Mouse (Mus musculus): ENCODE data around the gene Prkab2. TPM values are rescaled to one million over a fixed set of nuclear protein-coding genes. Genes with fewer than 3 reads are reported as not detected.

Prkab2 gene
- total RNA-seq (2021) = 10 to 100 TPM; 31.2 to 33.0 TPM

- peak; percentile 100 for DNase-seq
- intact Hi-C loops (cut with DNase I) = loop anchor here (5.0 kb wide), 1 partner anchor 51 kb away; no protein-coding TSS in a partner anchor
Observed at GRCm38 (mm10) chr3:97657655-97658411, at the start of gene Prkab2. Gene Prkab2 (plus strand): TSS chr3:97658193.

DNA sequence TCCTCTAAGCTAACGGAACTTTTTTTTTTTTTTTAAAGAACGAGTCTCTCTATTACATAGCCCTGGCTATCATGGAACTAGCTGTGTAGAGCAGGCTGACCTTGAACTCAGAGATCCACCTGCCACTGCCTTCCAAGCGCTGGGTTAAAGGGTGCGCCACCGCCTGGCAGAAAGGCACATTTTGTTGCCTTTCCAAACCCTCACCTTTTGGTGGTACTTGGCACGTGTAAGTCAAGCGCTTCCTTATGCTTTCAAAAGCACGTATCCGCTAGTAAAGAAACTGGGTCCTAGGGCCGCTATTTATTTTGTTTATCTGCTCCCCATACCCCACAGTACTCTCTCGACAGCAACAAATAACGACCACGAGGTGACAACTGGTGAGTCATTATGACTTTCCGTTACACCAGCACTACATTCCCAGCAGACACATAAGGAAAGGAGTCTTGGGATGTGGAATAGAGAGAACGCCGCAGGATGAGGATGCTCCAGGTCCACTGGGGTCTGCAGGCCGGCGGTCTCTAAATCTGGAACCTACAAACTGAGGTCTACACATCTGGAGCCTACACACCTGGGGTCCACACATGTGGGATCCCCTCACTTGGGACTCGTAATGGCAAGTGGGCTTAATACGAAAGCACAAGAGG lies 48.7 kb upstream of the Prkab2 start:
- peak; percentile 19 for DNase-seq
- intact Hi-C loops (cut with DNase I) = loop anchor here (5.0 kb wide), 1 partner anchor 48 kb away; the partner anchor contains the start of gene Prkab2

GRCm38 (mm10) chr3:97609845-97610410 lies 48.1 kb upstream of the Prkab2 start, which contains the start of gene Chd1l:
Gene Chd1l (minus strand): TSS chr3:97610203.
- DNase-seq = peak; percentile 91
- intact Hi-C loops (cut with DNase I) = loop anchor here (5.0 kb wide), 1 partner anchor 47 kb away; the partner anchor contains the start of gene Prkab2

GRCm38 (mm10) chr3:97611021-97611420 lies 47.0 kb upstream of the Prkab2 start:
- intact Hi-C loops (cut with DNase I) = no loop called here

DNA sequence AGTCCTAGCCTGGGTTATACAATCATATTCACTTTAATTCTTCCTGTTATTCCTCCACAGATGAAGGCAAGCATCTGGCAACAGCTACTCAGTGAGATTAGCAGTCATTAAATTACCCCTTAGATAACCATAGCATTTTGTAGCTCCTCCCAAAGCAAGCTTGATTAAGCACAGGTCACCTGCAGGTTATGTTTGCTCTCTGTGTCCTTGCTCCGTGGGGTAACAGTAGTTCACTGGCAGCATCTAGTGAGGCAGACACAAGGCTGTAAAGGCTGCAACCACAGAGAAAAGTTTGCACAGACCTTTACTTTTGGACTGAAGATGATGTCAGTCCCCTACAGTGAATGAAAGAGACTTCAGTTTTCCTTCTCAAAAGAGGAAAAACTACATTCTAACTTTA lies 42.8 kb upstream of the Prkab2 start:
- intact Hi-C loops (cut with DNase I) = no loop called here

More at GRCm38 (mm10) chr3:97611021-97611420, 47.0 kb upstream of the Prkab2 start:
- no peak for DNase-seq

DNA sequence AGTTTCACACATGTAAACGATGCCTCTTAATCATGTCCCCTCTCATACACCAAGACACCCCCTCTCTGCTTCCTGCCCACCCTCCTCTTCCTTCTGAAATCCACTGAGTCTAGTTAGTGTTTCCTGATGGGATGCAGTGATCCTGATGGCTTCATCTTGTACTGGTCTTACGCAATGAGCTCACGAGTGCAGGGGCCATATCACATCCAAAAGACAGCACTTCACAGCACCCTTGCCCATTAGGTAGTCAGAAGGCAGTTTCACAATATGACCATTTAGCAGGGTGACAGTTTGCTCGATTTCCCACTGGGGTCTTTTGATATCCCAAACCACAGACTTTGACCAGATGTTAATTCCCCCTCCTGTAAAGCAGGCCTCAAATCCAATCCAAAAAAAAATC lies 42.1 kb upstream of the Prkab2 start:
- intact Hi-C loops (cut with DNase I) = no loop called here
- DNase-seq = no peak

More for the DNA sequence above, 42.8 kb upstream of the Prkab2 start:
- no peak for DNase-seq

GRCm38 (mm10) chr3:97617091-97617825 lies 40.7 kb upstream of the Prkab2 start:
- no peak for DNase-seq
- intact Hi-C loops (cut with DNase I) = no loop called here

DNA sequence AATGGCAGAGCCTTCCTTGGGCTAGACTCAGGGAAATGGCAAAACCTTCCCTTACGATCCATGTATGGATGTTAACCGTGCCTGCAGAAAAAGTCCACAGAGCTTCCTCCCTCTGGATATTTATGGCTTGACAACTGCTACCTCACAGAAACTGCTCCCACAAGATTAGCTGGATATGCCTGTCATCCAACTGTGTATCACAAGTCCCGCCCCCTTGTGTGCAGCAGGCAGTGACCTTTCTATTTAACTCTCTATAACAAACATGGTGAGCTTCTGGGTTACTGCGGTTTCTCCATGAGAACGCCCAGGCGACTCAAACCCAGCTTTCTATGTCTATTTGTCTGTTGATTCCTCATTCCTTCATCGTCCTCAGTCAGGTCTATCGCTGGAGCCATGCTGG lies 40.1 kb upstream of the Prkab2 start:
- intact Hi-C loops (cut with DNase I) = no loop called here
- no peak for DNase-seq

DNA sequence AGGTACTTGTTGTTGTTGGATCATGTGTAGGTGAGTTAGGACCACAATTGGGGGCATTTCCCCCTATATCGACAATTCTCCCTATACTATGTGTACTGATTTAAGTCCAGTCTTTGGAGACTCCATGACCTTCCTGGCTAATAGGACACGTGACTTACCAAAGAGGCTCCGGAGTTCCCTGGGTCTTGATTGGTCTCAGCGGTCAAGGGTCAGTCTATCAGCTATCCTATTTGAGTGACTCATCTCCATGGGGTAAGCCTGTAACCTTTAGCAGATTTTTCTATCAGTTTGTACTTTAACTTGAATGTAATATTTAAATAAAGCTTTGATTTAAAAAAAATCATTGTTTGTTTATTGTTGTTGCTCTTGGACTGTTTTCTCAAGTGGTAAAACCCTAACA lies 37.3 kb upstream of the Prkab2 start:
- DNase-seq = no peak
- intact Hi-C loops (cut with DNase I) = no loop called here

DNA sequence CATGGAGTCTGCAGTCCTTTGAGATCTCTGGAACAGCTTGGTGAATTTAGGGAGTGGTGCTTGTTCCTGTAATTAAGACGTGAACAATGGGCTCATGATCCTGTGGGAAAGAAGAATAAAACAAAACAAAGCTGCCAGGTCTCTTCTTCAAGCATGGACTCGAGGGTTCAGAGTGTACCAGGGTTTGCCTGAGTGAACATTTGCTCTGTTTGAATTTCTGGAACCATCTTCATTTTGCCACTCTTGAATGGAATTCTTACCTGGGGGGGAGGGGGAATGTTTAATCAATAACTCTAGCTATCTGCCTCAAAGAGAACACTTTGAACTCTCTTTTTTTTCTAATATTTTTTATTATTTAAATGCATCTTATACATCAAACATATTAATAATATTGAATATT lies 33.4 kb upstream of the Prkab2 start:
- DNase-seq = no peak
- intact Hi-C loops (cut with DNase I) = no loop called here

- intact Hi-C loops (cut with DNase I) = no loop called here
Observed at GRCm38 (mm10) chr3:97627893-97628292, 30.1 kb upstream of the Prkab2 start.

DNA sequence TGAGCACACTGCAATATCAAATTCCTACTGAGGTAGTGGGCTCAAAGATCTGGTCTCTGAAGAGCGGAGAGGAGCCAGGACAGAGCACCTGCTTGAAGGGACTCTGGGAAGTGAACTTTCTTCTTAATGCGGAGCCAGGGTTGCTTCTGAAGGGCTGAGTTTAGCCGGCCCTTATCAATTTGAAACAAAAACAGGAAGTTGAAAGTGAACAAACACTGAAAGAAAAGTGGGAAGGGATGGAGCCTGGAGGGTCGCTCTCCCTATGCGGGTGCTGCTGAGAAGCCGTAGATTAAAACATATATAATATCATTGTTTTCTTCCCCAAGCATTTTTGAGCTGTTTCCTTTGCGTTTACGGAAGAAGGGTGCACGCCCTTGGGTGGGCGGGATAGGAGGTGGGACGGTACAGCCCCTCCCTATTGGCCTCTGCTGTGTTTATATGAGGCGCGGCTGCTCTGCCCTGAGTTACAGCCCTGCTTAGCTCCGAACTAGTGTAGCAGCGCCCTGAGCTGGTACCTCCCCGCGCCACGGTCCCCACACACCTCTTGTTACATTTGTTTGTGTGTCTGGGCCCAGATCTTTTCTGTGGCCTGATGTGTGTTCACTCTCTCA lies 29.5 kb upstream of the Prkab2 start, which contains the start of gene Fmo5:
Fmo5 (plus strand) TSS at position 414 of the 611 bp plus-strand sequence.
- intact Hi-C loops (cut with DNase I) = no loop called here
- DNase-seq = peak; percentile 10

More at GRCm38 (mm10) chr3:97627893-97628292, 30.1 kb upstream of the Prkab2 start:
- no peak for DNase-seq

- intact Hi-C loops (cut with DNase I) = no loop called here
- no peak for DNase-seq
Observed at GRCm38 (mm10) chr3:97629941-97630340, 28.1 kb upstream of the Prkab2 start.

- DNase-seq = no peak
- intact Hi-C loops (cut with DNase I) = no loop called here
Observed at GRCm38 (mm10) chr3:97630746-97631145, 27.2 kb upstream of the Prkab2 start.

- intact Hi-C loops (cut with DNase I) = no loop called here
Observed at GRCm38 (mm10) chr3:97631258-97631860, 26.6 kb upstream of the Prkab2 start.

DNA sequence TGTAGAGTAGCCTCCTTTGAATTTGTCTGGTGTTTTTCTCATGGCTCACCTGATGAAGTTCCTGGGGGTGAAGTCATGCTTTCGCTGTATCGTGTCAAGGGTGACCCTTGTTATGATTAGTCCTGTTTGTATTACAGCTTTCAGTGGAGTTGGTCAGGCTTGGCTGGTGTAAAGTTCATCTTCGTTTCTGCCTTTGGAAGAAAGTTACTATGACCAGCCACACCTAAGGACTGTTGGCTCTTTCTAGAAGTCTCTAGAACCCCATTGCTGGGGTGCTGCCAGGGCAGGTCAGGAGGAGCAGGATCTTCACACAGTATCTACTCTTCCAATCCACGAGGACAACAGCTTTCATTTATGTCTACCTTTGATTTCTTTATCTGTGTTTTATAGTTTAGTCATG lies 24.5 kb upstream of the Prkab2 start:
- DNase-seq = no peak
- intact Hi-C loops (cut with DNase I) = no loop called here

More at GRCm38 (mm10) chr3:97631258-97631860, 26.6 kb upstream of the Prkab2 start:
- no peak for DNase-seq

DNA sequence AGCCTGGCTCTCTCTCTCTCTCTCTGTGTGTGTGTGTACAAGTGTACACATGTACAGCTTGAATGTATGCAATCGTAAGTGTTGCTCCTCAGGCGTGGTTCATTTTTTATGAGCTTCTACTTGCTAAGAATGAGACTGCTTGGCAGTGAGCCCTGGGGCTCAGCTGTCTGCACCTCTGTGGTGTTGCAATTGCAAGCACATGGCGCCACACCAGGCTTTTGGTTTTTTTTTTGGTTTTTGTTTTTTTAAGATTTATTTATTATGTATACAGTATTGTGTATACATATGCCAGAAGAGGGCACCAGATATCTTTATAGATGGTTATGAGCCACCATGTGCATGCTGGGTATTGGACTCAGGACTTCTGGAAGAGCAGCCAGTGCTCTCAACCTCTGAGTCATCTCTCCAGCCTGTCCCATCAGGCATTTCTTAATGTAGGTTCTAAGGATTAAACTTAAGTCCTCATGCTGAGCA lies 23.7 kb upstream of the Prkab2 start:
- intact Hi-C loops (cut with DNase I) = no loop called here
- DNase-seq = peak; percentile 28

GRCm38 (mm10) chr3:97641396-97641795 lies 16.6 kb upstream of the Prkab2 start:
- intact Hi-C loops (cut with DNase I) = no loop called here

GRCm38 (mm10) chr3:97642001-97642400 lies 16.0 kb upstream of the Prkab2 start:
- intact Hi-C loops (cut with DNase I) = no loop called here
- DNase-seq = no peak

More at GRCm38 (mm10) chr3:97641396-97641795, 16.6 kb upstream of the Prkab2 start:
- DNase-seq = no peak

DNA sequence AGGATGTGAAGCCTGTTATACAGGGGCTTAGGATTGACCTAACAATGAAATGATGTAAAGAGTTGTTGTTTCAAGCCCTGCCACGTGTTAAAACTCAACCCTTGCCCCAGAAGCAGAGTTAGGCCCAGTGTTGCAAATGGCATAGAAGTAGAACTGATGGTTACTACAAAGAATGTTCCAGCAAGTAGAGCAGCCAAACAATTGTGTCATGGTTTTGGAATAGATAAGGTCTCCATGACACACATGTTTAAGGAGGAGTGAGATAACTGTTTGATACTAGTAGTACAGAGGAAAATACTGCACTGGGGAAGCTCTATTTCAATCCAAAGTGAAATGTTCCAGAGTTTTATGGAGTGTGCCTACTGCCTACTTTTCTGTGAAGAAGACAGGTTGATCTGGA lies 9.5 kb upstream of the Prkab2 start:
- no peak for DNase-seq
- intact Hi-C loops (cut with DNase I) = no loop called here

All from left cerebral cortex, postnatal 4 days (tissue).